Mouse (Mus musculus): Measurements from ENCODE around the gene Ikzf3.

Ikzf3 gene

GRCm38 (mm10) chr11:98568326-98568725 is 22.5 kb upstream of the Ikzf3 start:
- DNase-seq, result no peak

GRCm38 (mm10) chr11:98563921-98564414 is 18.1 kb upstream of the Ikzf3 start:
- no peak for DNase-seq

DNA sequence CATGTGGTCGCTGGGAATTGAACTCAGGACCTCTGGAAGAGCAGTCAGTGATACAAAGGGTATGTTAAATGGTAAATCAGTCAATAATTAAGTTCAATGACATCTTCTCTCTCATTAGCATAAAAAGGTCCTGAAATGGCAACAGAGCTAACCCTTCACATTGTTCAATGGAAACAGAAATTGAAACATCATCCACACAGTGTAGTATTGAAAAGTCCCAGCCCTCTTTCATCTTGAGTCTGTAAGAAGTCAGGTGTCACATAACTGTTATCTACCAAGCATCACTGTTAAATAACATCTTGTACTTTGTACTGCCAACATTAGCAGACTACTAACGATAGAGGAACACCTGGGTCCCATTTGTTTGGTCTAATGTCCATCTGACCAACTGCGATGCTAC is 17.2 kb upstream of the Ikzf3 start:
- no peak for DNase-seq

DNA sequence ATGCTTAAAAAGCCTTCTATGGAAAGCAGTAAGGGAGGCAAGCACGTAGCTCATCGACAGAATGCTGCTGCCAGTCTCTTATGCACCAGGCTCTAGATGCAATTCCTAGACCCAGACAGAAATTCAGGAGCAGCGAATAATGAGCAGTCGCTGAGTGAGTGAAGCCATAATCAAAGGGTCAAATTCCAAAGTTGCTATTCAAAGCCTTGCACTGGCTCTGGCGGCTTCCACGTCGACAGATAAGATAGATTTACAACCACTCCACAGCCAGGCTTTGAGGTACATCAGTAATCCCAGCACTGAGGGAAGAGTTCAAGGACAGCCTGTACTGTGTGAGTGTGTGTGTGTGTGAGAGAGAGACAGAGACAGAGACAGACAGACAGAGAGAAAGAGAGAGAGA is 15.1 kb upstream of the Ikzf3 start:
- no peak for DNase-seq

DNA sequence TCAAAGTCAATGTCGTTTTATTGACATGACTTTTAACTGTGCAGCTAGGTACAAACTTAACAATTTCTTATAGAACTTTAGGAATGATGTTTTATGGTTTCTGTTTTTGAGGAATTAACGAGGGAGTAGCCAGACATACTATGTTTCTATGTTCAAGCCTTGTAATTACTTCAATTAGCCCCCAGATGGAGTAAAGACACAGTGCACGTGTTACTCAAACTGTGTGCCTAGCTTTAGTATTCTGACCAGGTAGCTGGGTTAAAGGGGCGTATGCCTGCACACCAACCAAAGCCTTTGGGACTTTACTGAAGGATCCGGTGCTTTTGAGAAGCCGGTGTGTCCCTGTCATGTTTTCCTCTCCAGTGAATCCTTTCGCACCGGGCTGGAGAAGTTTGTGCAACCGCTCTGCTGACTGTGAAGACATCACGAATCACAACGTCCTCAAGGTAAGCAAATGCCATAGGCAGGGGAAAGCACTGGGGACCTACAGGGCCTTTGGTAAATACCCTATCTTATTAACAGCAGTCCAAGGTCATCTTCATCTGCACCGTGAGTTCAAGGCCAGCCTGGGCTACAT is 9.4 kb upstream of the Ikzf3 start:
- DNase-seq, result no peak

DNA sequence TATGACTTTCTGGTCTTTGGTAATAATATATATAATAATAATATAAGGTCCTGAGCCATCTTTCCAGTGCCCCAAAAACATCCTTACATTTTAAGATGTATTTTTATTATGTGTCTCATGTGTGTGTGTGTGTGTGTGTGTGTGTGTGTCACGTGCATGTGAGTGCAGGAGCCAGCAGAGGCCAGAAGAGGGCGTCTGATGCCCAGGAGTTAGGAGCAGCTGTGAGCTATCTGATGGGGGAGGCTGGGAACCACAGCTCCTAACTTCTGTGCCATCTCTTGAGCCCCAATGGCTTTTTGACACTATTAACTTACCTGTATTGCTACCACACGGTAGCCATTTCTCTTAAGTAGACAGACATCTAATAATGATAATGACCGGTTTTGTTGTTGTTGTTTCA is 8.1 kb upstream of the Ikzf3 start:
- no peak for DNase-seq

DNA sequence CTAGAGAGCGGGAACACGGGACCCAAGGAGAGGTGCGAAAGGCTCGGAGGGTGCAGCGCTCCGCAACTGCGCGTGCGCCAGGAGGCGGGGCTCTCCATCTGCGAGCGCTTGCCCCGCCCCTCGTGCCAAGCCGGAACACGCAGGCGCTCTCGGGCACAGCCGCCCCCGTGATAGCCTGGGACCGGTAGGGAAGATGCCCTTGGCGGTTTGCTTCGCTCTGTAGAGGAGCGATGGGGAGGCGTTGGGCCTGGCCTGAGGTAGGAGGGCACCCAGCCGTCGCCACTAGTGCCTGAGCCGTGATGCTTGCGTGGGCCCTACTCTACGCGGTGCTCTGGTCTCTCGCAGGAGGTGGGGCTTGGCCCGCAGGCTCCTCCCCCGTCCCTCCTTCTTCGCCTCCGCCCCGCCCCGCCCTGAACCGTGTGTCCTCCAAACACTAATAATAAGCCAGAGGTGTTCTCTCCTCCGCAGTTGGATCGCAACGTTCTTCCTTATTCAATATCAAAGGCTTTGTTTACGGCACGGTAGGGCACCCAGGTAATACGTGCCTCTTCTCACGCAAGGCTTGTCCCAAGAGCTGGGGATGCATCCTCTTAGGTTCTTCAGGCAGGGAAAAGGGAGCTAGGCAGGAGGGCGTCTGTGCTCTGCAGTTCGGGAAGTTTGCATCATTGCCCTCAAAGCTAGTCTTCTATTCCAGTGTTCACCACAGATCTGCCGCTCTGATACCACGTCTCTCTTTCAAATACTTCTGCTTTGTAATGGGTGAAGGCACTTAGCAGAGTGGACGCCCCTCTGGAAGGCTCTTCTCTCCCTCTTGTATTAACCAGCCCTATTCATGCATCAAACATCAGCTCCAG is 5.4 kb upstream of the Ikzf3 start, which contains the start of gene Zpbp2:
TSS of gene Zpbp2 (plus strand) at position 123 of the 854 bp plus-strand sequence.
- DNase-seq, result peak; percentile 94

DNA sequence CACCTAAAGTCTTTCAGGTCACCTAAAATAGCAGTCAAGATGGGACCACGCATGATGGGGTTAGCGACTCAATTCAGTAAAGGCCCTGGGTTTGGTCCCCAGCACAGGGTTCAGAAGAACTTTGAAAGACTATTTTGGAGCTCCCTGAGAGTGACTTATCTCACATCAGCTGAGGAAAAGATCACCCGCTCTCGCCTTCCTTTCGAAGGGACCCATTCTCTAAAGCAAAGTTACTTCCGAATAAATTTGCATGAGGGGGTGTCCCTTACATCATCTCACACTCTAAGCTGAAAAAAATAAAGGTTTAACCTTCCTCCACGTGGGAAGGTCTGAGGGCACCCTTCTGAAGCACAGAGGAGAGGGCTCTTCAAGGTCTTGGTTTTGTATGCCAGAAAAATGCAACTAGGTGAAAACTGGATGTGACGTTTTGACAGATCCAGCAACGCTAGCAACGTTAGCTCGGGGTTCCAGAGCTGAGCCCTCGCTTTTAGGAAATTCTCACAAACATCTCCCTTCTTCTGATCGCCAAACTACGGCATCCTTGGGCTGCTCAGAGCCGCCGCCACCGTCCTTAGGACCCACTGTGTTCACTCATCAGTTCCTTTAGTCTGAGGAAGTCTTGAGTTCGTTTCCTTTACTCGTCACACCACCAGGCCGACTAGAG is 4.6 kb upstream of the Ikzf3 start:
- DNase-seq, result no peak

GRCm38 (mm10) chr11:98549363-98549762 is 3.5 kb upstream of the Ikzf3 start:
- DNase-seq, result no peak

- no peak for DNase-seq
Measured at GRCm38 (mm10) chr11:98547308-98547693, 1.5 kb upstream of the Ikzf3 start.

GRCm38 (mm10) chr11:98546529-98547307 is 887 bp upstream of the Ikzf3 start:
- no peak for DNase-seq

DNA sequence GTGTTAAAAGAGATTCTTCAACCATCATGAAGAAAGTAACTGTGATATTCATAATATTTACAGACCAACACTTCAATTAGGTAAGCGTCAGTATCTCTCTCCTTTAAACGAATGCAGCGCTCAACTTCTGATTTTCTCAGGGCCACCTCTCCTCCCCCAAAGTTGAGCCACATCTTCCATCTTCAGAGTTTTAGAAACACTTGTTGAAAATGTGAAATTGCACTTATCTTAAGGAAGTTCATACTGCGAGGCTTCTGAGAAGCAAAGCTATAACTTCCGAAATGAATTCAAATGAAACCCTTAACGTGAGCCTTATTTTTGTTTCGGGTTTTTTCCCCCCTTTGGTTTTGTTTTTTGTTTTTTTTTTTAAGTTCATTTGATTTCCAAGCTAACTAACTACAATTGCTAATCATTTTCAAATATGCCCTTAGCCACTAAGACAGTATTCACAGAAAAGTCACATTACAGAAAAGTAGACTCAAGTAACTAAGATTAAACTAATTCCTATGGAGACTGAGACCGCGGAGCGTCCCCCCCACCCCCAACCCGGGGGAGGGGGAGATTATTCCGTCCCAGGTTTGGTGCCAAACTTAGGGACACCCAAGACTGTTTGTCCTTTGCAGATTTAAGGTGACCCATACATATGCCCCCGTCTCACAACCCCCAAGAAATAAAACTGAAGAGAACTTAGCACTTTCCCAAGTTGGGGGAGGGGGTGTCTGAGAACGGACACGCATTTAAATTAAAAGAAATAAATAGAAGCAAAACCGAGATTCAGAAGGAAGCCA is 747 bp downstream of the Ikzf3 start:
- no peak for DNase-seq

DNA sequence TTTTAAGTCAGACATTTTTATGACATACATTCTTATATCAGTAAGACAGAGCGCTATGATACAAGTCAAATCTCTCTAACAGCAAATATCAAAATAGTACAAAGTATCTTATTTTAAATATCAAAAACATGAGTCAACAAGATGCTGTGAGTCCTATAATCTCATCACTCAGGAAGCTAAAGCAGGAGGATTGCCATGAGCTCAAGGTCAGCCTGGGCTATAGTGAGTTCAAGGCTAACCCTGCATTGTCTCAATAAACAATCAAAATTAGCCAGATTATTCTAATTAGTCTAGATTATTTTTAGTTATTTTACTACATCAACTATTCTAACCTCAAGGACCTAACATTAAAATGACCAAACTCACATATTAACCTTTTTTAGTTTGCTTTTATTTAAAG is 2.4 kb downstream of the Ikzf3 start:
- DNase-seq, result no peak

DNA sequence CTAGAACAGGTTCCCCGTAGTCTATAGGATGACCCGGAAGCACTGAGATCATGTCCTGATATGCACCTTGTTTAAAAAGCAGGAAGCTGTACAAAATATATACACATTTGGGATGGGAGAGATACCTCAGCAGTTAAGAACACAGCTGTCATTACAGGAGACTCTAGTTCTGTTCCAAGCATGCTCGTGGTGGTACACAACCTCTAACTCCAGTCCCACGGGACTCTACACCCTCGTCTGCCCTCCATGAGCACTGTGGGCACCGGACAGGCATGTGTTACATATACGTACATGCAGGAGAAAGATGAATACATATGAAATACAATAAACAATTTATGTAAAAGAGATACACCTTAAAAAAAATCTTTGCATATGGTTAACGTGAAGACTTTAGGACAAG is 3.3 kb downstream of the Ikzf3 start:
- DNase-seq, result no peak

- no peak for DNase-seq
Measured at GRCm38 (mm10) chr11:98540319-98540718, 5.5 kb downstream of the Ikzf3 start.

GRCm38 (mm10) chr11:98537480-98538034 is 8.3 kb downstream of the Ikzf3 start:
- no peak for DNase-seq

- no peak for DNase-seq
Measured at GRCm38 (mm10) chr11:98526824-98527461, 18.9 kb downstream of the Ikzf3 start.

DNA sequence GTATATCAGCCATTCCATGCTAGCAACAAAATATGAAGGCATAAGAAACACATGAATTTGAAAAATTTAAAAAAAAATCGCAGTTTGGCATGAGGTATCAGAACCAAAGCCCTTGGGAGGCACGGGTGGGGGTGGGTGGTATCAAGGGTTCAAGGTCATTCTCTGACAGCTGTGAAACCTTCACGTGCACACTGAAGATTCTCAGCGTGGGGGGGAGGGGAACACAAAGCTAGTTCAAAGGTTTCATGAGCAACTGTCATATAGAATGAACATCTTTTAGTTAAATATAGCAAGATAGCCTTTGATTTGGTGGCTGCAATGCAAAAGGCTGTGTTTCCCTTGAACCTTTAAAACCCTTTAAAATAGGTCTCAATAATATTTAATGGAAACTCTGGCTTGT is 20.7 kb downstream of the Ikzf3 start:
- peak; percentile 13 for DNase-seq

- DNase-seq, result no peak
Measured at GRCm38 (mm10) chr11:98520468-98520867, 25.4 kb downstream of the Ikzf3 start.

DNA sequence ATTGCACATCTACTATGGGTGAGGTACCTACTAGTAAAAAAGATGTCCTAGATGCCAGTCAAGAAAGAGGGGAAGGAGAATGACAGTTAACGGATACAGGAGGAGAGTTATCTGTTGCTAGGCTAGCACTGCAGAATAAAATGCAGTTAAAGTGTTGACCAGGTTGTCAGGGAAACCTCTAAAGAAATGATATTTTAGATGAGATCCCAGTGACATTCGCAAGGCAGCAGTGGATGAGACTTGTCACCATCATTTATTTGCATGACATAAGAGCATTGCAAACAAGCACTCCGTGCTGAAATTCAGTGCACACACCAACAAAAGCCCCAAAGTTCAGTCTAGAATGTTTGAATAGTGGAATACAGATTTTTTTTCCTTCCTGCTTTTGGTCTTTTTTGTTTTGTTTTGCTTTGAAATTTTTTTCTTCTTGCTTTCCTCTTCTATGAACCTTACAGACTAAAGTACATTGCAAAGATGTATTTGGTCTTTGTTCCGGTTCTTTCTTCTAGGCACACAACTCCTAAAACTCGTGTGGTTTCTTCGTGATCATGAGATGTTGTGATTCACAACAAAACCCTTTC is 32.4 kb downstream of the Ikzf3 start:
- DNase-seq, result no peak

- DNase-seq, result no peak
Measured at GRCm38 (mm10) chr11:98512881-98513280, 33.0 kb downstream of the Ikzf3 start.

All from retina, postnatal 1 day (tissue).